Mouse (Mus musculus): ENCODE results near the gene Dot1l. TPM values are rescaled to one million over a fixed set of nuclear protein-coding genes. Genes with fewer than 3 reads are reported as not detected.

Gene Dot1l
- polyA plus RNA-seq (2012; rRNA removed), result 55.5 and 55.9 TPM in 2 replicates

GRCm38 (mm10) chr10:80754594-80755290 is at the start of gene Dot1l:
Gene Dot1l (plus strand): TSS chr10:80755206.

GRCm38 (mm10) chr10:80742180-80742978 is 12.6 kb upstream of the Dot1l start, which contains the start of gene Ap3d1:
Gene Ap3d1 (minus strand): TSS chr10:80742264.

GRCm38 (mm10) chr10:80798150-80799006 is 43.4 kb downstream of the Dot1l start, which contains the start of the genes Sf3a2 and Plekhj1:
Gene Sf3a2 (plus strand): TSS chr10:80798198.
Gene Plekhj1 (minus strand): TSS chr10:80798626.

GRCm38 (mm10) chr10:80804916-80805315 is 49.9 kb downstream of the Dot1l start, which contains the start of gene Amh:
Gene Amh (plus strand): TSS chr10:80805243.

GRCm38 (mm10) chr10:80813366-80813765 is 58.4 kb downstream of the Dot1l start, which contains the start of gene Jsrp1:
Gene Jsrp1 (minus strand): TSS chr10:80813498.

GRCm38 (mm10) chr10:80826151-80827062 is 71.4 kb downstream of the Dot1l start, which contains the start of gene Oaz1:
Gene Oaz1 (plus strand): TSS chr10:80826656.

GRCm38 (mm10) chr10:80843931-80844547 is 89.0 kb downstream of the Dot1l start, which contains the start of gene Lingo3:
Gene Lingo3 (minus strand): TSS chr10:80844039.

Other genes starting within 250 kb of the Dot1l start
- gene Atp8b3, start 216.1 kb upstream of the Dot1l start, polyA plus RNA-seq (2012; rRNA removed), result 0.43 and 0.58 TPM in 2 replicates
- gene Rexo1, start 193.6 kb upstream of the Dot1l start, polyA plus RNA-seq (2012; rRNA removed), result 43.3 and 54.8 TPM in 2 replicates
- 10.5 and 12.0 TPM in 2 replicates for gene Klf16, start 177.9 kb upstream of the Dot1l start, polyA plus RNA-seq (2012; rRNA removed)
- 97.0 and 107 TPM in 2 replicates for gene Abhd17a, start 164.9 kb upstream of the Dot1l start, polyA plus RNA-seq (2012; rRNA removed)
- gene Scamp4, start 152.3 kb upstream of the Dot1l start, polyA plus RNA-seq (2012; rRNA removed), result 48.7 and 54.0 TPM in 2 replicates
- gene Adat3, start 152.3 kb upstream of the Dot1l start, polyA plus RNA-seq (2012; rRNA removed), result 9.7 and 11.8 TPM in 2 replicates
- 5.1 and 5.9 TPM in 2 replicates for gene Gm49322, start 149.2 kb upstream of the Dot1l start, polyA plus RNA-seq (2012; rRNA removed)
- gene Csnk1g2, start 132.4 kb upstream of the Dot1l start, polyA plus RNA-seq (2012; rRNA removed), result 169 and 230 TPM in 2 replicates
- 65.9 and 84.8 TPM in 2 replicates for gene Btbd2, start 98.1 kb upstream of the Dot1l start, polyA plus RNA-seq (2012; rRNA removed)
- 86.7 and 103 TPM in 2 replicates for gene Mknk2, start 77.1 kb upstream of the Dot1l start, polyA plus RNA-seq (2012; rRNA removed)
- gene Mob3a, start 53.2 kb upstream of the Dot1l start, polyA plus RNA-seq (2012; rRNA removed), result 21.9 and 34.8 TPM in 2 replicates
- 24.8 and 32.5 TPM in 2 replicates for gene Izumo4, start 53.0 kb upstream of the Dot1l start, polyA plus RNA-seq (2012; rRNA removed)
- gene Ap3d1, start 12.9 kb upstream of the Dot1l start, polyA plus RNA-seq (2012; rRNA removed), result 112 and 113 TPM in 2 replicates
- gene Sf3a2, start 43.0 kb downstream of the Dot1l start, polyA plus RNA-seq (2012; rRNA removed), result 101 and 144 TPM in 2 replicates
- gene Plekhj1, start 43.4 kb downstream of the Dot1l start, polyA plus RNA-seq (2012; rRNA removed), result 107 and 143 TPM in 2 replicates
- gene Amh, start 50.0 kb downstream of the Dot1l start, polyA plus RNA-seq (2012; rRNA removed), result 1.3 and 1.4 TPM in 2 replicates
- 1.2 and 1.5 TPM in 2 replicates for gene Jsrp1, start 58.3 kb downstream of the Dot1l start, polyA plus RNA-seq (2012; rRNA removed)
- 668 and 753 TPM in 2 replicates for gene Oaz1, start 71.5 kb downstream of the Dot1l start, polyA plus RNA-seq (2012; rRNA removed)
- 0.46 and 0.48 TPM in 2 replicates for gene Lingo3, start 88.8 kb downstream of the Dot1l start, polyA plus RNA-seq (2012; rRNA removed)
- 416 and 423 TPM in 2 replicates for gene Lsm7, start 100.0 kb downstream of the Dot1l start, polyA plus RNA-seq (2012; rRNA removed)
- 43.7 and 57.8 TPM in 2 replicates for gene Sppl2b, start 100.1 kb downstream of the Dot1l start, polyA plus RNA-seq (2012; rRNA removed)
- gene Tmprss9, start 116.6 kb downstream of the Dot1l start, polyA plus RNA-seq (2012; rRNA removed), result 0.01 and 0.02 TPM in 2 replicates
- 199 and 235 TPM in 2 replicates for gene Timm13, start 145.8 kb downstream of the Dot1l start, polyA plus RNA-seq (2012; rRNA removed)
- gene Lmnb2, start 163.0 kb downstream of the Dot1l start, polyA plus RNA-seq (2012; rRNA removed), result 69.6 and 106 TPM in 2 replicates
- 12.2 and 15.1 TPM in 2 replicates for gene Gadd45b, start 174.9 kb downstream of the Dot1l start, polyA plus RNA-seq (2012; rRNA removed)

Data from central nervous system, embryonic 11.5 days (tissue).